Mouse (Mus musculus): ENCODE measurements at regions not wholly inside any gene's neighbourhood (a gene's known extent, or its start where the extent isn't known, plus 50 kb on each side); places are given as distances from the start of the nearest gene placed in this dataset.

DNA sequence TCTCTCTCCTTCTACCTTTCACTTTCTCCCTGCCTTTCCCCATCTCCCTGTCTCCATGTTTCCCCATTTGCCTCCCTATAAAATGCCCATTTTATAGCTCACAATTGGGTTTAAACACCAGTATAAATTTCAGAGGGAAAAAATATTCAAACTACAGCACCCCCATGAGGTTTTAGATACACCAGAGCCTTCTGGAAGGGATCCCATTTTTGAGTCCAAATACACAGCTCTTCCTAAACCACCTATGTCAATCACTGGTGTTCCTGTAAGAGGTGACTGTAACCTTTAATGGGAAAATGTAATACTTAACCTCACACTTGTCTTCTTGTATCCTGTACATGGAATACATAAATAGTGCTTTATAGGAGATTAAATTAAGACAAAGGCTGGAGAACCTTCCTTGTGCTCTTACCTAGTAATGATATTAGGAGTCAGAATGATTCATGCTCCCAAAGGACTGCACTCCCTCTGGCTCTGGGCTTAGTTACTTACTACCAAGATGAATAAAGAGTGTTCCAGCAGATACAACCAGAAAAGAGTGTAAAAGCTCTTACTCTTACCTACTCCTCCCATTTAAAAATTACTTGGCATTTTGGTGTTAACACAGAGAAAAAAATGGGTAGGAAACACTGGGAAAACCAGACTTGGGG is 538.7 kb upstream of the Cdh11 start:
- no peak for ATAC-seq (ENCODE audit: extremely low read depth, insufficient number of reproducible peaks, low FRiP score, poor library complexity, severe bottlenecking)

DNA sequence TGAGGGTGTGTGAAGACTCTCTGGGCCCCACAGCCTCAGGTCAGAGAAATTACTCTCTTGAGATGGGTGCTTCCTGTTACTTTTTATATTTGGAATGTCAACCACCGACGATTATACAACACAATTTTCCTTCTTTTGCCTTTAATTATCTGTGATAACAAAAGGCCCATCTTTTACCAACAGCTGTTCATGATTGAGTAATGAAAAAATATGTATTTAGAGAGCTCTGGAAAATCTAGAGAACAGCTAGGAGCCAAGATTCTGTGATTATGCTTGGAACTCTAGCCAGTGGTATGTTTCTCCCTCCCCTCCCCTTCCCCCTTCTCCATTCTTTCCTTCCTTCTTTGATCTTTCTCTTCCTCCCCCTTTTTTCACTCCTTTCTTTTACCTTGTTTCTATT is 546.0 kb upstream of the Cdh11 start:
- ATAC-seq (ENCODE audit: extremely low read depth, insufficient number of reproducible peaks, low FRiP score, poor library complexity, severe bottlenecking), result no peak

DNA sequence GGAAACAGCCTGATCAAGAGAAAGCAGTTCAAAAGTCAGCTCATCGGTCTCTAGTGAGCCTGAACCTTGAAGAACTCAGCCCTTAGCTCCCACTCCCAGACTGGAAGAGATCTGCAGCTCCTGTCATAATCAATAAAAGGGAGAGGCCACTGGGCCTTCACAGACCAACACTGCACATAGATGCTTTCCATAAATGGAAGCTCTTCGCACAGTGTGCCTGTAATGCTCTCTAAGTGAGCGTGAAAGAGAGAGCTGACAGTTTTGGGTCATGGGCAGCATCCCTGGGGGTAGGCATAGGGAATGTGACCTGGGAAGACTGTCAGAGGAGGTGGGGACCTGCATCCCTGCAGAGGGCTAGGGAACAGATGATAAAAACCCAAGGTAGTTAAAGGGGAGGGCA is 551.9 kb upstream of the Cdh11 start:
- ATAC-seq (ENCODE audit: extremely low read depth, insufficient number of reproducible peaks, low FRiP score, poor library complexity, severe bottlenecking), result no peak

DNA sequence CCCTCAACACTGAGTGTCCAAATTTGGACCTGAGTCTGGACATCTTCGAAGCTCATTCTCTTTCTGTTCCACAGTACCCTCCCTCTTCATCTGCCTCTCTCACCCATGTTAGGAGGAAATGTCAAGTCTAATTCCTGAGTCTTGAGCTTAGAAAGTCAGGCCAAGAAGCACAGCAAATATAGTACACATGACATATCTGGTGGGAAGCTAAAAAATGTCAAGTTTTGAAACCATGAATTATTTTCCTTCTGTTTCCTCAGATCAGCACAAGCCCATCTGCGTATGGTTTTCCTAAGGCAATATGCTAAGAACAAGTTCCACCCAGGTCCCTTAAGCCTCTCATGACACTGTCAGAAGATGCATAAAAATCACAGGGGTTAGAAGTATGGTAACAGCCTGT is 553.6 kb upstream of the Cdh11 start:
- ATAC-seq (ENCODE audit: extremely low read depth, insufficient number of reproducible peaks, low FRiP score, poor library complexity, severe bottlenecking), result no peak

DNA sequence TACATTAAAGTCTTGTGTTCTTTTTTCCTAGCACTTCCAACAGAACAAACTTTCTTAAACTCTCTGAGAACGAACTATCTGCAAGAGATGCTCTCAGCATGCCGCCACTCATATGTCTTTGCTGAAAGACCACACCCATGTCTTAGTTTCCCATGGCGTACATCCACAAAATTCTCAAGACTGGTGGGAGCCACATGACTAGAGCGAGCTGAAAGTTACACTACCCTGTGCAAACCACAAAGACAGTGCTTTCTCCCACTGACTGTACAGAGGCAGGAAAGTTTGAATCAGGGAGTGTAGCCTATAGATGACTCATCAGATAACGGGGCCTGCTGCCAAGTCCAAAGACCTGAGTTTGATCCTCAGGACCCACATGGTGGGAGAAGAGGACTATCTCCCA is 554.5 kb upstream of the Cdh11 start:
- no peak for ATAC-seq (ENCODE audit: extremely low read depth, insufficient number of reproducible peaks, low FRiP score, poor library complexity, severe bottlenecking)

DNA sequence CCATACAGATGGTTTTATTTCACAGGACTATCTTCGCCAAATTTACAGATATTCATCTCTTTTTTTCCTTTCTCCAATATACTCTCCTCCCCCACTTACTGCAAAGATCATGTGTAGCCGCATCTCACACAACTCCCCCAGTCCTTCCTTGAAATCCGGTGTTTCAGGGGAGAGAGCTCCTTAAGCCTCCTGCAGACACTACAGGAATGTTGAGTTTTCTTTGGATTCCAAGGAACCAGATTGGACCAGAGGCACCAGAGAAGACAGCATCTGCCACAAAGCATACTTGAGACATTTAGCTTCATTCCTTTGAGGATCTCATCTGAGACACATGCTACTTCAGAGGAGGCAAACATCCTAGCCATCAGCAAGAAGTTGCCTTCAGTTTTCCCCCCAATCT is 558.4 kb upstream of the Cdh11 start:
- ATAC-seq (ENCODE audit: extremely low read depth, insufficient number of reproducible peaks, low FRiP score, poor library complexity, severe bottlenecking), result no peak

DNA sequence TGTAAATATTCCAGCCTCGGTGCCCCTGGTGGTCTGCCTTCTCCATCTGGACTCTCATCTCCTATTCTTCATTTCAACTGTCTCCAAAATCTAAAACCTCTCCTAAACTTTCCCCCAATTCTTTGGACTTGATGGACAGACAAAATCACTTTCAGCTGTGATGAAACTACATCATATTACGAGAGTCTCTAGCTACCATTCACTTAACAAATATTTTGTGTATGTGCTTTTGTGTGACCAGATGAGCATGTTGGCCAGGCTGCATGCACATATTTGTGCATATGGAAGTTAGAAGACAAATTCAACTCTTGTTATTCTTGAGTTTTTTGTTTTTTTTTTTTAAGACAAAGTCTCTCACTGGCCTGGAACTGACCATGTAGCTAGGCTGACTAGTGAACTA is 559.4 kb upstream of the Cdh11 start:
- no peak for ATAC-seq (ENCODE audit: extremely low read depth, insufficient number of reproducible peaks, low FRiP score, poor library complexity, severe bottlenecking)

DNA sequence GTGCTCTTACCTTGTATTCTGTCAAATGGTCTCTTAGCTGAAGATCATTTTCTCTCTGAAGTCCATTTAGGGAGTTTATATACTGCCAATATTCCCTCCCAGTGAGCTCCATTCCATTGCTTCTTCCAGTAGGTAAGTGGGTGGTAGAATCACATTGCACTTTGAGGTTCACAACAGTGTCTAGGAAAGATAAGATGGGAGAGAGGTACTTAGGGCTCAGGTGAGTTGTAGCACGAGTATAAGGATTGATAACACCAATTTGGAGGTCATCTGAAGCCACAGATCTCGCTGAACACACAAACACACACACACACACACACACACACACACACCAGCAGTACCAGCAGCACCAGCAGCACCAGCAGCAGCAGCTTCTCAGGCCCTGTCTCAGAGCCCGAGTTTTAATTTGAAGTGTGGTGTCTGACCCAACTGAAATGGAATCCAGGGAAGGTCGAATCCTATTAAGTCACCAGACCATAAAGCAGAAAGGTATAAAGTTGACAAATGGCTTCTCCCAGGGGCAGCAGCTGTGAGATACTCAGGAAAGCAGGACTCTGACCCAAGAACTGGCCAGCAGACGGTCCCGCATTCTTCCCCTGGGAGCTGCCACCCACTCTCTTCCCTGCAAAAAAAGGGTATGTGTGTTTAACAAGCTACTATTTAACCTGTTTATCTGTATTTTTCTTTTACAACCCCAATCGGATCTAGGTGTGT is 561.9 kb upstream of the Cdh11 start:
- ATAC-seq (ENCODE audit: extremely low read depth, insufficient number of reproducible peaks, low FRiP score, poor library complexity, severe bottlenecking), result no peak

DNA sequence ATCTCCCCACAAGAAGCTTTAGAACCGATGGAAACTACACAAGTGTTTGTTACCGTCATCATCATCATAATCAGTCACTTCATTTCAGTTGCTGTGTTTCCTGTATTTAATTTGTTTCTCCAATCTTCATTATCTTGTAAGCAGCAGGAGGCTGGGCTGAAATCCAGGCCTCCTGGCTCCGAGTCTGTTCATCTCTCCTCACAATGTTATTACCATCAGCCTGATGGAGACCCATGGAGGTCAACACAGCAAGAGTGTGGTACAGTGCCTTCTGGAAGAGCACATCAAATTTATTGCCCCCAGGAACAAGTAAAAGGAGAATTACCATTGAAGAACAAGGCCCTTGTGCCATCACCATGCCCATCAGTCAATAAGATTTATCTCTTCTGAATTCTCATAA is 576.3 kb upstream of the Cdh11 start:
- ATAC-seq (ENCODE audit: extremely low read depth, insufficient number of reproducible peaks, low FRiP score, poor library complexity, severe bottlenecking), result no peak

DNA sequence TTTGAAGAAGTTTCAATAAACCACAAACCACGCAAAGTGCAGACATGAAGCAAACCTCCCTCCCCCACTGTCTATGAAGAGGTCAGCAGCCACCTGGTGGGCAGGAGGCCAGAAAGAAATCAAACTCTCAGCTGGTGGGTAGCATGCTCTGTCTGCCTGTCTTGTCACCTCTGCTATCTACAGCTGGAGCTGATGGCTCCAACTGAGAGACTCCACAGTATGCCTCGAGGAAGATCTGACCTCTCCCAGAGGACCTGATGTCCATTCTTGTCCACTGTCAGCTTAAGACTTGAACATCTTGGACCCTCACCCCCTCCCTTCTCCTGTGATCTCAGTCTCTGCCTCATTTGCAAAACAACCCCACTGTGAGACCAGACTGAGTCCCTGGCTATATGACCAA is 585.0 kb upstream of the Cdh11 start:
- no peak for ATAC-seq (ENCODE audit: extremely low read depth, insufficient number of reproducible peaks, low FRiP score, poor library complexity, severe bottlenecking)

DNA sequence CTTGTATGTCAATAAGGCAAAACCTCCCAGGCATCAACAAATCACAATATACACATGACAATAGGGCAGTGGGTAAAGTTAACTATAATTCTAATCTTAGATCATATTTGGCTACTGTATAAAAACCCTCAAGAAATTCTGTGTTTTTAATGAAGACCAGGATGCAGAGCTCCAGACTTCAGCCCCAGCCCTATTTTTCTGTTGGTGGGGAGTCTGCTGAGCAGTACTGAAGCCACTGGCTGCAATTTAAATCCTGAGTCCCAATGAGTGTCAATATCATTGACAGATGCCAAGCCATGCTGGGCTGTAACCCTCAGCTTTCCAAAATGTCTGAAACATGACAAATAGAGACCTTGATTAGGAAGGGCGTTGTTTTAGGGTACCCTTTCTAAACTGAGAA is 587.6 kb upstream of the Cdh11 start:
- ATAC-seq (ENCODE audit: extremely low read depth, insufficient number of reproducible peaks, low FRiP score, poor library complexity, severe bottlenecking), result no peak

DNA sequence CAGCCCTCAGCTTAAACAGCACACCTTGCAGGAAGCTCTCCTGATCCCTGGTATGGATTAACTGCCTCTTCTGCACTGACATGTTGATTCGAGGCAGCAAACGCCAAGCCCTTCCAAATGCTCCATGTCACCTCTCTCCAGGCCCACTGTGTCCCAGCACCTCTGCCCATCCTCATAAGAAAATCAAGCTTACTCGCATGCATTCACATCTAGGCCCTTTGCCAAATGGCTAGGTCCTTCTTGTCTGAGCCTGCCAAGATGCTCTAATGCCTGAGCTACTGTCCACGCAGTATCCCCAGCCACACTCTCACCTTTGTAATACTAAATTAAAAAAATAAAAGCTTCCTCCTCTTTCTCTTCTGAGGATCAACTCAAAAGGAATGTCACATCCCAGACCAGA is 588.7 kb upstream of the Cdh11 start:
- ATAC-seq (ENCODE audit: extremely low read depth, insufficient number of reproducible peaks, low FRiP score, poor library complexity, severe bottlenecking), result no peak

DNA sequence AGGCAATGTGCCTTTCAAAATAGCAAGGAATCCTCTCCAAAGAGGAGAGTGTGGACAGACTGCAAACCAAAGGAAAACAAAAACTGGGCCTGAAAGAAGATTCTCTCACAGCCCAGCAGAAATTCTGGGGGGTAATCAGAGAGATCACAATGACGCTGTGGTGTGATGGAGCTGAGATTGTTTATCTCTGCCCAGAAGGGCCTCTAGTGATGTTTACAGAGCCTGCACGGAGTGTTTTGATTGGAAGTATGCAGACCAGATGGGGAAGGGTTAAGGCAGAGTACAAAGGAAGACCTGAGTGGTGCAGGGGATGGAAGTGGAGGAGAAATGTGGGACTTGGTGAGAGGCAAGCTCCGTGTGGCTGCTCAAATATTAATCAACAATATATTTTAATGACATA is 593.1 kb upstream of the Cdh11 start:
- ATAC-seq (ENCODE audit: extremely low read depth, insufficient number of reproducible peaks, low FRiP score, poor library complexity, severe bottlenecking), result no peak

DNA sequence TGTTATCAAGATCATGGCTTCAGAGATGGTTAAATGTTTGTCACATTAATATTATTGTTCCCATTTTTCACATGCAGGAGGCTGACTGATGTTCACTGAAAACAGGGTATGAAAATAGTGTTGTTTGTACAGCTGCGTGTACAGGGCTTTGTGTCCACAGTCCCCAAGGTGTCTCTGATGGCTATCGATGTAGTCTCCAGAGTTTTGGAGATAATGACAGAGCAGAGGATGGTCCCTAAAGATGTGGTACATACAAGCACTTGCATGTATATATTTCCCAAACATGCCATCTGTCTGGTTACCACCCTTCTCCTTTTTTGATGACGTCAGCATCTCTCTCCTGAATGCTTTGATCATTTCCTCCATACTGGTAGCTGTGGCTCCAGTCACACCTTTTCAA is 596.1 kb upstream of the Cdh11 start:
- ATAC-seq (ENCODE audit: extremely low read depth, insufficient number of reproducible peaks, low FRiP score, poor library complexity, severe bottlenecking), result no peak

DNA sequence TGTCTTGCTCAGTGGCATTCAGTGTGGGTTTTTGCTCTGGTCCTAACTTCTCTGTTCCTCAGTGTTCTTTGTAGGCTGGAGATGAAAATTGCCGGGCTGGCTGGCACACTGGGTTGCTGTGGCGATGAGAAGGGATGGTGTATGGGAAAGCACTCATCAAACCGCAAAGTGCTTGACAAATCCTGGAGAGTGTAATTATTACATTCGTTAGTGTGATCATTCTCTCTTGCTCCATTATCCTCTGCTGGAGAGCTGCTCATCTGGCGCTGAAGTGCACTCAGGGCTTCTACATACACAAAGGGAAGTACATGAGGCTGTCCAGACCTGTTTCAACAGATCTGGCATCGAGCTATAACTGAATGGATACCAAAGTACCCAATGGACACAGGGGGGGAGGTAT is 605.9 kb upstream of the Cdh11 start:
- no peak for ATAC-seq (ENCODE audit: extremely low read depth, insufficient number of reproducible peaks, low FRiP score, poor library complexity, severe bottlenecking)

DNA sequence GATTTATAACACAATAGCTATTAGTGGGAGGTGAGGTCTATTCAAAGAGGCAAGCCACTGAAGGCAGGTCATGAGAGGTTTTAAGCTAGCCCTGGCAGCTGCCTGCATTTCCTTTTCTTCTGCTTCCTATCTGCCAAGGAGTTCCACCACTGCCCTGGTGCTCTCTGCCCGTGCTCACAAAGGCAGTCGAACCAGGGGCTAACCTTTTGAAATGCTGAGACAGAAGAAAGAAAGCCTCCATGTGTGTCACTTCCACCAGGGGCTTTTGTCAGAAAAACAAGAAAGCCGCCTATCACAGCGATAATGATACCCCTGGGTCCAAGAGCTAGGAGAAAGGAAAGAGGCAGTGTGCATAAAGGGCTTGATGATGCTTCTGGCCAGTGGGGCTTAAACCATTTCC is 609.9 kb upstream of the Cdh11 start:
- no peak for ATAC-seq (ENCODE audit: extremely low read depth, insufficient number of reproducible peaks, low FRiP score, poor library complexity, severe bottlenecking)

DNA sequence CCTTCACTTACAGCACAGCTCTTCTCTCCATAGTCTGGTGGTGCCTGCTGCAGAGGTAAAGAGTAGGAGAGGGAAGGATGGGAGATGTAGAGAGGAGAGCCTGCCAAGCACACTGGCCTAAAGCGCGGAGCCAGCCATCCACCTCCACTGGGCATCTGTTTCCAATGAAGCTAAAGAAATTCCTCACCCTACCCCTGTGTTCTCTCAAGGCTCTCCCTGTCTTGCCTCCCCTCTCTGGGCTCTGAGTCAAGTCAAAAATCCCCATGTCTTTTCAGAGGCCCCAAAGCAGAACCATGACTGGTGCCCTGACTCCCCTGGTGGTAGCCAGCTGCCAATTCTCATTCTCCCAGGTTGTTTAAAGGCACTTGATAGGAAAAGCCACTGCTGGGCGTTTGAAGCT is 612.7 kb upstream of the Cdh11 start:
- ATAC-seq (ENCODE audit: extremely low read depth, insufficient number of reproducible peaks, low FRiP score, poor library complexity, severe bottlenecking), result no peak

DNA sequence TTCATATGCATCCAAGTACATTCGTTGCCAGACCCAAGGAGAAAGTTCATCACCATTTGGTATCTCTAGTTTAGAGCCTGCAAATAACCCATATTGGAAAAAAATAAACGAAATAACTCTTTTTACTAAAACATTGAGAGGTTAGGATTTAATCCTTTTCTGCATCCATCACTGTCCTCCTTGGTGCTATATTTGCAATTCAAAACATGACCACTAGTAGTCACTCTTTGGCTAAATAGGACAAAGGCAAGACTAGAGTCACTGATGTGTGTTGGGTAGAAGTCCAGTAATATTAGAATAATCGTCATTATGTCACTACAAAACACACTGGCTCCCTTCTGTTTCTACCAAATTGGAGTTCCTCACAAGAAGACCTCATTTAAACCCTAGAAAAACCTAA is 614.0 kb upstream of the Cdh11 start:
- no peak for ATAC-seq (ENCODE audit: extremely low read depth, insufficient number of reproducible peaks, low FRiP score, poor library complexity, severe bottlenecking)

DNA sequence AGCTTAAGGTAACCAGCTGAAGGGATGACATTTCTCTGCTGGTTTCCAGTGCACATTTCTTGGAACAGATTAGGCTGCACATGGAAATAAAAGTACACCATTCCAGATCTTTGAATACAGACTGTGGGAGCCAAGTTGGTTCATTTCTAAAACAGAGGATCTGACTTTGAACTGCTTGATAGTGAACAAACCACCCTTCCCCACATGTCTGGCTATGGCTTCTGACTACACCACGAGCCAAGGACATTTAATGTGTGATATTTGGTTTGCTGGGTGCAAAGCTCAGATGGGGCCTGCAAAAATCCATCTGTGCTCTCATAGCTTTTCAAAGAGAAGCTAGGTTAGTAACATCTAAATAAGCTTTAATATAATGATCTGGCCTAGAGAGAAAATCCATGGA is 614.7 kb upstream of the Cdh11 start:
- no peak for ATAC-seq (ENCODE audit: extremely low read depth, insufficient number of reproducible peaks, low FRiP score, poor library complexity, severe bottlenecking)

DNA sequence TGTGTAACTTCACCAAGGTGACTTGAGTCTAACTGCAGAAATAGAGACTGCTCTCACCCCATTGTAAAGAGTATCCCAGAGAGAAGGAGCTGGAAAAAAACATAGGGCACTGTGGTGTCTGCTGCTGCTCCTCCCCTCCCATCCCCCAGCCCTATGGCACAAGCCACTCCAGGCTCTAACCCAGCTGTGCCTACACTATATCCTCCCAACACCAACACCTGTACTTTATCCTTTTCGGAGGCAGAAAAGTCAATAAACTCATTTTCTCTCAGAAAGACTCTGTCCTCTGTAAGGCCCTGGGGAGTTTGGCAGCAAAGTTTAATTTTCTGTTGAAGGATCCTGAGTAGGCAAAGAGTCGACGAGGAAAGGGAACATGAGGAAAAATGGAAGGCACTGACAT is 617.3 kb upstream of the Cdh11 start:
- no peak for ATAC-seq (ENCODE audit: extremely low read depth, insufficient number of reproducible peaks, low FRiP score, poor library complexity, severe bottlenecking)

DNA sequence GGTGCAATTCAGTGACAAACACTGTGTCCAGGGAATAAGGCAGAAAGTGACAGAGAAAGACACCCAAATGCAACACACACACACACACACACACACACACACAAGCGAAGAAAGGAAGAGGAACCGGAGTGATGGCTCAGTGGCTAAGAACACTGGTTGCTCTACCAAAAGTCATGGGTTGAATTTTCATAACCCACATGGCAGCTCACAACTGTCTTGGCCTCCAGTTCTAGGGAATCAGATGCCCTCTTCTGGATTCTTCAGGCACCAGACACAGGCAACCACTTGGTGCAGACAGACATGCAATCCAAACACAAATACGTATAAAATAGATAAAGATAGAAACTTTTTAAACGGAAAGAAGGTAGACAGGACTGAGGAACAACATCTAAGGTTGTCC is 618.4 kb upstream of the Cdh11 start:
- no peak for ATAC-seq (ENCODE audit: extremely low read depth, insufficient number of reproducible peaks, low FRiP score, poor library complexity, severe bottlenecking)
